Comparison of ENCODE assay signal across 9 mouse cellular contexts in genomic region chr2:118546104-118546797, GRCm38 (mm10). TPM values are rescaled to one million over a fixed set of nuclear protein-coding genes. Genes with fewer than 3 reads are reported as not detected.
A peak's percentile ranks its signal among the peaks of the same experiment; 100 is the strongest.
DNase-seq lines count a peak whose midpoint lies in the region; ATAC-seq and TF ChIP-seq lines count a peak whose summit lies in the region.
"Had no signal": no experiment of that assay in that cellular context is flagged by ENCODE, and none has a peak within 500 bp of the region (broad histone marks: within the 10 kb centered on the region; RNA-seq: fewer than 3 reads in every experiment).

No protein-coding gene starts in this region.

- H3K36me3 ChIP-seq in heart, embryonic 12.5 days, result no peaks in the 10 kb centered on the region
- peaks cover 17% of the 10 kb centered on the region for H3K36me3 ChIP-seq in E14TG2a.4 (ENCODE audit: insufficient read depth, low read length)
- no peaks in the 10 kb centered on the region for H3K36me3 ChIP-seq in hindbrain, embryonic 13.5 days
- H3K36me3 ChIP-seq in midbrain, embryonic 14.5 days (ENCODE audit: control insufficient read depth, insufficient read depth, low read length), result no peaks in the 10 kb centered on the region
- H3K36me3 ChIP-seq: liver, embryonic 13.5 days had no signal

- peak overlapping the region; percentile 64 for H3K9ac ChIP-seq in heart, embryonic 12.5 days
- H3K9ac ChIP-seq in hindbrain, embryonic 13.5 days, result peak overlapping the region; percentile 46; the same call in 1 of the 2 replicates
- H3K9ac ChIP-seq in midbrain, embryonic 14.5 days (replicated peaks; ENCODE audit: low read length), result peak overlapping the region; percentile 12; the same call in 1 of the 2 replicates
- H3K9ac ChIP-seq: liver, embryonic 13.5 days had no signal

- H3K4me1 ChIP-seq in heart, embryonic 12.5 days (replicated peaks), result peaks cover 77% of the 10 kb centered on the region
- H3K4me1 ChIP-seq in E14TG2a.4 (replicated peaks; ENCODE audit: low read depth, low read length), result peaks cover 82% of the 10 kb centered on the region
- peaks cover 75% of the 10 kb centered on the region for H3K4me1 ChIP-seq in hindbrain, embryonic 13.5 days (replicated peaks)
- peaks cover 33% of the 10 kb centered on the region for H3K4me1 ChIP-seq in midbrain, embryonic 14.5 days (ENCODE audit: control insufficient read depth, insufficient read depth, low read length)

- ATAC-seq in heart, embryonic 12.5 days (ENCODE audit: insufficient number of reproducible peaks, low FRiP score), result no peak
- ATAC-seq in hindbrain, embryonic 13.5 days (ENCODE audit: low FRiP score), result no peak
- no peak for ATAC-seq in midbrain, embryonic 14.5 days (ENCODE audit: low FRiP score, low TSS enrichment)

- no peaks in the 10 kb centered on the region for H3K9me3 ChIP-seq in heart, embryonic 12.5 days (replicated peaks)
- no peaks in the 10 kb centered on the region for H3K9me3 ChIP-seq in E14TG2a.4 (ENCODE audit: low read length)
- no peaks in the 10 kb centered on the region for H3K9me3 ChIP-seq in hindbrain, embryonic 13.5 days
- no peaks in the 10 kb centered on the region for H3K9me3 ChIP-seq in midbrain, embryonic 14.5 days (ENCODE audit: control insufficient read depth, low read length)
- H3K9me3 ChIP-seq: liver, embryonic 13.5 days had no signal

- WGBS in heart, embryonic 12.5 days, result 33% methylated on average over 5 of the region's 5 CpGs
- 28% methylated on average over 5 of the region's 5 CpGs for WGBS in hindbrain, embryonic 13.5 days
- 24% methylated on average over 5 of the region's 5 CpGs for WGBS in midbrain, embryonic 14.5 days

- intact Hi-C loops in heart, postnatal 36 days (cut with DNase I), result loop anchor here (2.0 to 5.0 kb wide), 3 partner anchors 53 to 201 kb away; partner anchors contain the start of genes Bub1b and Inafm2

- DNase-seq in heart, postnatal 36 days, result no peak
- no peak for DNase-seq in midbrain, embryonic 14.5 days
- no peak for DNase-seq in left cerebral cortex, adult 9 months (ENCODE audit: low spot score in 2 of 2)
- no peak for DNase-seq in adrenal gland, adult 18-20 months (ENCODE audit: low spot score in 2 of 2)
- DNase-seq in spleen, postnatal 4 days (ENCODE audit: low spot score in 2 of 2), result no peak

- peak overlapping the region; percentile 99 for H3K27ac ChIP-seq in heart, embryonic 12.5 days (ENCODE audit: poor library complexity, severe bottlenecking)
- peak overlapping the region; percentile 66 for H3K27ac ChIP-seq in hindbrain, embryonic 13.5 days
- no peak overlapping the region; the same call in 1 of the 2 replicates for H3K27ac ChIP-seq in midbrain, embryonic 14.5 days (replicated peaks; ENCODE audit: low read depth, low read length)
- H3K27ac ChIP-seq: liver, embryonic 13.5 days had no signal

- H3K4me2 ChIP-seq in heart, embryonic 12.5 days, result peak overlapping the region; percentile 36
- peak overlapping the region; percentile 52 for H3K4me2 ChIP-seq in hindbrain, embryonic 13.5 days
- H3K4me2 ChIP-seq in midbrain, embryonic 14.5 days (ENCODE audit: low read length), result no peak overlapping the region
- H3K4me2 ChIP-seq: liver, embryonic 13.5 days had no signal

- TF ChIP-seq CTCF in E14TG2a.4 (conservative IDR thresholded peaks at IDR 0.05; ENCODE audit: low read length), result no peak

- H3K4me3 ChIP-seq in heart, embryonic 12.5 days, result no peak overlapping the region
- peak overlapping the region; percentile 49 for H3K4me3 ChIP-seq in E14TG2a.4 (replicated peaks; ENCODE audit: low read length)
- H3K4me3 ChIP-seq in hindbrain, embryonic 13.5 days, result no peak overlapping the region
- H3K4me3 ChIP-seq in midbrain, embryonic 14.5 days (replicated peaks; ENCODE audit: low read depth, low read length), result no peak overlapping the region
- H3K4me3 ChIP-seq: liver, embryonic 13.5 days had no signal

- H3K27me3 ChIP-seq in heart, embryonic 12.5 days (replicated peaks), result no peaks in the 10 kb centered on the region
- peaks cover 11% of the 10 kb centered on the region; the same call in 1 of the 2 replicates for H3K27me3 ChIP-seq in E14TG2a.4 (ENCODE audit: insufficient read depth, low read length)
- H3K27me3 ChIP-seq in hindbrain, embryonic 13.5 days, result peaks cover 19% of the 10 kb centered on the region
- peaks cover 9% of the 10 kb centered on the region; the same call in 1 of the 2 replicates for H3K27me3 ChIP-seq in midbrain, embryonic 14.5 days (ENCODE audit: control insufficient read depth, insufficient read depth, low read length)

RNA-seq across cellular contexts. Expression of gene Bmf, which starts 3.2 kb away (rescaled TPM):
- polyA plus RNA-seq in heart, embryonic 12.5 days (2016; fragmentation: Nextera tagmentation; extraction: Ambion mirVana), result 2.0 and 2.7 TPM in 2 replicates
- total RNA-seq in heart, postnatal 36 days (2021), result 1 to 10 TPM; 6.7 to 8.2 TPM
- polyA plus RNA-seq in hindbrain, embryonic 13.5 days (2015; fragmentation: Nextera tagmentation; extraction: Ambion mirVana), result 4.7 and 5.3 TPM in 2 replicates
- 1.9 and 2.8 TPM in 2 replicates for polyA plus RNA-seq in midbrain, embryonic 14.5 days (2014; fragmentation: Nextera tagmentation; extraction: Ambion mirVana)
- 1 to 10 TPM; 6.6 to 6.8 TPM for total RNA-seq in adrenal gland, adult 18-20 months (2021)

RNA-seq across cellular contexts. Expression of gene Bub1b, which starts 51.8 kb away (rescaled TPM):
- polyA plus RNA-seq in heart, embryonic 12.5 days (2016; fragmentation: Nextera tagmentation; extraction: Ambion mirVana), result 84.2 and 86.9 TPM in 2 replicates
- 1 to 10 TPM; 1.4 to 1.8 TPM for total RNA-seq in heart, postnatal 36 days (2021)
- 19.1 and 20.5 TPM in 2 replicates for polyA plus RNA-seq in hindbrain, embryonic 13.5 days (2015; fragmentation: Nextera tagmentation; extraction: Ambion mirVana)
- 8.4 and 19.7 TPM in 2 replicates for polyA plus RNA-seq in midbrain, embryonic 14.5 days (2014; fragmentation: Nextera tagmentation; extraction: Ambion mirVana)
- 1 to 10 TPM; 1.3 to 2.5 TPM for total RNA-seq in adrenal gland, adult 18-20 months (2021)

Comparison
In these comparisons a context has a peak if more than half of its experiments do, and no peak if none do; other contexts are left out.
1. H3K9ac ChIP-seq: peak in every context shown above with its lines; median percentile 64 in heart, embryonic 12.5 days; 46 in hindbrain, embryonic 13.5 days; 12 in midbrain, embryonic 14.5 days.